Mouse (Mus musculus): ENCODE results near the gene Sell.

DNA sequence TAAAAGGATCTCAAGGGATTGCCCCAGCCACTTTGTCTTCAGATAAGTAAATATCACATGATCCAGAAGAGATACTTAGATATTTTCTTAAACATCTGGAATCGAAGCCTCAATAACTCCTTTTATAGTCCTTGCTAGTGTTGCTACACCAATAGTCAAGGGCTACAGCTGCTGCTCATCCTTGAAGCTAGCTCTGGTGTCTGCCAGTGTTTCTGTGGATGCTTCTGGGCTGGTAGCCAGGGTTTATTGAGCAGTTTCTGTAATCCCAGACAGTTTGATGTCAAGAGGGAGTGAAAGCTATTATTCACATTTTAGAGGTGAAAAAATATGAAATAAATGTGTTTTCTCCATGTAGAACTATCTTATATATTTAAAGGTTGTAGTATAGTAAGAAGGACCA lies 70.8 kb downstream of the Sell start:
- TF ChIP-seq POLR2A (IDR thresholded peaks at IDR 0.05; ENCODE audit: low read depth, low read length) (no peak), CTCF (IDR thresholded peaks at IDR 0.05; ENCODE audit: borderline replicate concordance, insufficient read depth, low read length) (no peak)

All from embryonic fibroblast, embryonic 13.5 days (primary cell).